Mouse (Mus musculus) gastrocnemius, postnatal 25 days (tissue): ENCODE data around the gene Tekt4. TPM values are rescaled to one million over a fixed set of nuclear protein-coding genes. Genes with fewer than 3 reads are reported as not detected.

Experiments
- DNase-seq: peaks from one replicate; pipeline ENCODE4 v3.0.0; 2022
- total RNA-seq, 2 experiments: library from RNA; stranded (reverse); gene quantifications; 1 replicate in 1 of 2; 2 replicates in 1 of 2; pipeline ENCODE4 v1.2.3; 2021

Tekt4 gene
- total RNA-seq, 2 experiments from 2014 or later: not detected

DNA sequence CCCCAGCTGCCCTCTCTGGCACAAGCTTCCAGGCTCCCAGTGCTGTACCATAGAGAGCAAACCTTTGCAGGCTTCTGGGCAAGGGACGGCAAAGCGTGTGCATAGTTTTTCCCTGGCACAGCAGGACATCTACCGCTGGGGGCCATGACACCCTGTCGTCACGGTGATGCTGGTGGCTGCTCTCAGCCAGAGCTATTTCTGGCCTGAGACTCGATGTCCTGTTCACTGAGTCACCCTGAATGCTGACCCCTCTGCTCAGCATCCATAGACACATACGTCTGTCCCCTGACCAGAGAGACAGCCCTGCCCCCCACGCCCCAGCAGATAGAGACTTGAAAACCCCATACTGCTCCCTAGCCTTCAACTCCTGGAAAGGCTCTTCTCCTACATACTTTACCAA lies 25.7 kb downstream of the Tekt4 start:
- DNase-seq: no peak

DNA sequence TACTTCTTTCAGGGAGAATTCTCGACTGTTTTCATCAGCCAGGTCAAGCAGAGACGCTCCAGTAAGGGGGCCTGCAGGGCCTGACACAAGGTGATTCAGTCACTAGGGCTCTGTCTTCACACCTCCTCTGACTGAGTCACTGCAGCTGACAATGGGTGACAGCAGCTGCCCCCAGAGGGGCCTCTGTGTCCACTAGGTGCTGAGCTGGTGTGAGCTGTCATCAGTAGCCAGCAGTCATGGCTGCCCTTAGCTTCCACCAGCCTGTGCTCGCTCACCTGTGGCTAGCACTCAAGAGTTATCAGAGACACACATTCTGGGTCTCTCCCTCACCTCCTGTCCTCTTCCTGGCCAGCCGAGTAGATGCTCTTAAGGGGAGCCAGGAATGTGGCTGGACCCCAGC lies 26.4 kb downstream of the Tekt4 start:
- no peak for DNase-seq

DNA sequence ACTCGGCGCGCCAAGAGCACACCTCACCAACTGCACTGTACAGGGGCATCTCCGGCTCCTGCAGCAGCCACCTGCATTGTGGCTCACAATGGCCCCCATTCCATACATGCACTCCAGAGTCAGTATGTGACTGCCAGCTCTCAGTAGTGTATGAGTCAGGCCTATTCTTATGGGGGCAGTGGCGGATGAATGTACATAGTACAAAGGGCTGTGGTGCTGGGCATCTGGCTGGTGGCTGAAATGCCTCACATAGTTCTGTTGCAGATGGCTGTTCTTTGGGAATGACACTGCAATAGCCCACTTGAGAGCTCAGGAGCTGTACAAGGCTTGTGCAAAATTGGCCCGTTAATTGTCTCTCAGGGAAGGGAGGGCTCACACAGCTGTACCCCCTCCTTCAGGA lies 27.7 kb downstream of the Tekt4 start:
- DNase-seq: no peak

DNA sequence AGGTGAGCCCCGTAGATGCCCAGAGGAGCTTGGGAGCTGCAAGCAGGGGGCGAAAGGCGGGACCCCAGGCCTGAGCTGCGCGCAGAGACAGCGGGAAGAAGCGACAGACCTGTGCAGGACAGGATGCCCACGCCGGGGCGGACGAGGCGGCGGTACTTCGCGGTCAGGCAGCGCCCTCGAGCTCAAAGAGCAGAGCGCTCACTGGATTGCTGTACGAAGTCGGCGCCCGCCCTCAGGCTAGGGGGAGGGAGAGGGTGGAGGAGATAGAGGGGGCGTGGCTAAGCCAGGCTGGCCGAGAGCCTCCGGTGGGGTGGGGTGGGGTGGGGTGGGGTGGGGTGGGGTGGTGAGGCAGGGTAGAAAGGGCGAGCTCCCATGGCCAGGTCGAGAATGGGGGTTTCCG lies 42.6 kb downstream of the Tekt4 start, which contains the start of gene Sstr5:
Gene Sstr5, minus strand, starts transcription at position 276 of the 400 bp plus-strand sequence.
- no peak for DNase-seq

DNA sequence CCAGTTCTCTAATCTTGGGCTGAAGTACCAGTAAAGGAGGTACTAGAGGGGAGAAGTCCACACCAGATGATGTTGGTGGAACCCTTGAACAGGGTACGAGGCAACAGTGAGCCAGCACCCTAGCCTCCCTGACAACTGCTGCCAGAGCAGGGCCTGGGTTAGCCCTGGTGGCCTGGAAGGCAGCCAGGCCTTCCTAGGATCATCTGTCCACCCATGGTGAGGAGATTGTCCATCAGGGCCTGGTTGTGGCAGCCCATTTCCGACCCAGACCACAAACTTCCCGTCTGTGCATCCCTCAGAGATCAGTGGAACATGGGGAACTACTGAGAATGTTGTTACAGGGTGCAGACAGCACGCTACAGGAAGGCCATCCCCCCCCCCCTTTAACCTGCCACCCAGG lies 48.2 kb downstream of the Tekt4 start:
- DNase-seq: no peak

DNA sequence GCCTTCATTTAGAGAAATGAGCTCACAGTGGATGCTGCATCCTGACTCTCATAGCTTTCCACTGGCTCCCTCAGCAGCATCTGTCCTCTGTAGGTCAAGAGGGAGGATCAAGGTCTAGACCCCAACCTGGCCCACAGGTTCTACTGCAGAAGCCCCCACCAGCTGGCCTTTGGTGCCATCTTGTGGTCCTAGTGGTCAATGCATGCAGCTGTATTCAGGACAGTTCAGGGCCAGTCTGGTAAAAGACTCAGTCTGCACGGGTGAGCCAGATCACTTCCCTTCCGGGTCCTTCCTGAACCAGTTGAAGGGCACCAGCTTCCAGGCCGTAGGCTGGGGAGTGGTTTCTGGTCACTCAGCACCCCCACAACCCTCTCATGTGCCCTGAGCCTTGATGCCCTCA lies 53.4 kb downstream of the Tekt4 start:
- no peak for DNase-seq

DNA sequence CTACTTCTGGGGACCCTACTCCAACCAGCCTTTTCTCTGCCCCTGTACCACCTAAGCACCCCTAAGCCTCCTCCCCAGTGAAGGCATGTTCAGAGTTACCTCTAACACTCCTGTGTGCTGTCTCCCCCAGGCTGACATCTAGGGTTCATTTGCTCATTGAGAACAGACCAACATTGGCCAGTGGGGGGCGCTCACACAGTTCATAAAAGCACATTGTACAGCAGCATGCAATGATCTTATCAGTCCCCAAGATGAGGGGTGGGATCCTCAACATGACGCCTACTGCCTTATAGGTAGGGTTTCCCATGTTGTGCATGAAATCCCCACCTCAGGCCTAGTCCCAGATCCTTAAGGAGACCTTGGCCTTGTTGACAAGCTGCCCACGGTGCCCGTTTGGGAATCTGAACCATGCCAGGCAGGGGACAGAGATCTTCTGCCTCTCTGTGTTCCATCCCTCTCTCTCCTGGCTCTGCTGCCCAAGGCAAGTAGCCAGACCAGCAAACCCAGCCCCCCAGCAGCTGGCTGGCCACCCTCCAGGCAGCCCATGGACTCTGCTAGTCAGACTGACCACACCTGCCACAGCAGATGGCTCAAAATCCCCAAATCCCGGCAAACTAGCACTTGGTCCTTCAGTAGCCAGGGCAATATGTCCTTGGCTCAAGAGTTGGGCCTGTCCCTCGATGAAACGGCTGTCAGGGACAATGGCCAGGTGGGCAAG lies 54.6 kb downstream of the Tekt4 start:
- peak; percentile 56 for DNase-seq

DNA sequence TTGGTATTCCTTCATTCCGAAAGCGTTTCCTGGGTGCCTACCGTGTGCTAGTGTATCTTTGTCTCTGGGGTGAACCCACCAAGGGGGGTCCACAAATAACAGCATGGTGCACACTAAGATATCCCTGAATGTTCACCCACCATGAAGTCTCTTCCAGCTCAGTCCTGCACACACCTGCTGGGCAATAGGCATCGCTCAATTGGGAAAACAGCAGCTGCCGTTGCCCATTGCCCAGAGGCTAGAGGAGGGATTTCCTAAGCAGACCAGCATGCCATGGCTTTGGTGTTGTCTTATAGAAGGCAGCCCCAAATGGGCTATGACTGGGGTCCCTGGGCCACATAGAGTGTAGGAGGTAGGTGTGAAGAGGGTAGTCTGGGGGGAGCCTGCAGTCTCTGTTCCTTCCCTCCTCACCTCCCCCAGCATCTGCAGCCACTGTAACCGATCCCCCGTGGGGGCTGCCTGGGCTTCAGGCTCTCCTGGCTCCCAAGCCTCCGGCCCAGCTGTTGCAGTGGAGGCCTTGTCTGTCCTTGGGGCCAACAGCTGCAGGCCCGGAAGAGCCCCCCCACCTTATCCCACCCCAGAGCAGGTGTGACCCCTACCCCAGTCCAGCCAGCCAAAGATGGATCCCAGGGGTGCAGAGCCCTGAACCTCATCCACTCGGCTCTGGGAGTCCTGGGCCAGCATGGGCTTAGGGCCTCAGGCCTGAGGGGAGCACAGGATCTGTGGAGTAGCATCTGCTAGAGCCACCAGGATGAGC lies 55.8 kb downstream of the Tekt4 start:
- DNase-seq: peak; percentile 31

DNA sequence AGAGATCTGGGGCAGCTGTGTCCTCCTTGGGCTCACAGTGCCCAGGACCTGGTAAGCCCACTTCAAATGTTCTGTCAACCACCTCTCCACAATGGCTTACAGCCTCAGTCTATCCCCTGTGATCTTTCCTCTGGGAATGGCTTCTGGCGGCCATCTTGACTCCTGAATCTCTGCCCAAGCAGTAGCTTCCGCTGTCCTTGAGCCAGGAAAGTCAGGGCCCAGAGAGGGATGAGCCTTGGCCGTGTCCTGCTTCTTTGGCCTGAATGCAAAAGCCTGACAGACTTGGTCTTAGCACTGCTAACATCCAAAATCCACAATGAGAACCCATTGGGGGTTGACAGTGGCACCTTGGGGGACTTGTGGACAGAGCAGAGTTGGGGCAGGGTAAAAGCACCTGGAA lies 57.5 kb downstream of the Tekt4 start:
- no peak for DNase-seq

DNA sequence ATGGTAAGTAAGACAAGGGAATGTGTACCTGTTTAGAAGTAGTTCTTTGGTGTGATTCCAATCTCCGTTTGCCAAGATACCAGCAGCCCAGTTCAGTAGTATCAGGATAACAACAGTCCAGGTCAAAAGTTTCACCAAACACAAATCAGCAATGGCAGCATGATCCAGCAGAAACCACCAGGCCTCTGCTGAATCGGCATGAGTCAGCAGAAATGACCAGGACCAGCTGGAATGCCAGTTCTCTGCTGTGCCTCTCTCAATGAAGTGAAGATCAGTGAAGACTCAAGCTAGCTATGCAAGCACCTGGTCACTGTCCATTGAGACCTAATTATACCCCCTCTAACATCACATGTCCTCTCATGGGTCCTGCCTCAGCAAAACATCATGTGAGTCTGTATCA lies 59.6 kb downstream of the Tekt4 start:
- no peak for DNase-seq

DNA sequence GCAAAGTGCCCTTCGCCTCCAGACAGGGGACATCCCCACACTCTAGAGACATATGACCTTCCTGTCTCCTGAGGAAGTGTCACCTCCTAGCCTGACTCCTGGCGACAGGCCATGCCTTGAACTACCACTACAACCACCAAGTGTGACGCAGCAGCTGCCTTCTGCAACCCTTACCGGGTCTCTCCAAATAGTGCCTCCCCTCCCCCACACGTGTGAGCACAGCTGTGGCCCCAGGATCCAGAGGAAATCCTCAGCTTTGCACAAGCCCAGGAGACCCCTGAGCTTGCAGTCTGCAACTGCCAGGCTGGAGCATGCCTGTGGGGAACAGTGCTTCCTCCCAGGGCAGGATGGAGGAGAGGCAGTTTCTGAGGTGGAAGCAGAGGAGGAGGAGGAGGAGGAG lies 61.9 kb downstream of the Tekt4 start:
- no peak for DNase-seq

DNA sequence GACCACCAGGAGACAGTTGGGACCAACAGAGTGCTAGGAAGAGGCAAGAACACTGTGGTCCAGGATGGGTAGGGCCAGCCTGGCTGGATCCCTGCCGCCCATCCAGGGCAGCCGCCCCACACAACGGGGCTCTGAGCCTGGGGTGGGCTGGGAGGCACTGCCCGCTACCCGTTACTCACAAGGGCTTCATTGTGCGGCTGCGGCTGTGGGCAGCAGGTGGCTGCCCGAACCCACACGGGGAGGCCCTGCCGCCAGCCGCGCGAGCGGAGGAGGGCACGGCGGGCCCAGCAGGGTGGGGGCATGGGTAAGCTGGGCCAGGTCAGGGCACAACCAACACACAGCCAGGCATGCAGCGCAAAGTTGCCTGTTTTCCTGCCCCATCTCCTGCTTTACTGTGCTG lies 63.7 kb downstream of the Tekt4 start:
- no peak for DNase-seq

DNA sequence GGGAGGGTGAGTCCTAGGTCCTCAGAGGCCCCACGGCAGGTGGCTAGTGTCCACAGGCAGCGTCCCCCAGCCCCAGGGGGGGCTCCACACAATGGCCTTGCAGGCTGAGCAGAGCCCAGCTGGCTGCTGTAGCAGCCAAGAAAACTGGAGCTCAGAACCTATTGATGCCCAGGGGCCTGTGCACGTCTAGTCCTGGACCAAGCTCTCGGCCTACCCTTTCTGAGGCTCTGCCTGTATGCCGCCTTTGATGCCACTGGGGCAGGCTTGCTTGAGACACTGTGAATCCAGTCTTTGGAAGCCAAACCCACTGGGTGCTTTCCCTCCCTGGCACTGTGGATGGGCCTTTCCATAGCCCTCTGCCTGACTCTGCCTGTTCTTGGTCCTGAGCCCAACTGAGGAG lies 65.1 kb downstream of the Tekt4 start:
- no peak for DNase-seq

DNA sequence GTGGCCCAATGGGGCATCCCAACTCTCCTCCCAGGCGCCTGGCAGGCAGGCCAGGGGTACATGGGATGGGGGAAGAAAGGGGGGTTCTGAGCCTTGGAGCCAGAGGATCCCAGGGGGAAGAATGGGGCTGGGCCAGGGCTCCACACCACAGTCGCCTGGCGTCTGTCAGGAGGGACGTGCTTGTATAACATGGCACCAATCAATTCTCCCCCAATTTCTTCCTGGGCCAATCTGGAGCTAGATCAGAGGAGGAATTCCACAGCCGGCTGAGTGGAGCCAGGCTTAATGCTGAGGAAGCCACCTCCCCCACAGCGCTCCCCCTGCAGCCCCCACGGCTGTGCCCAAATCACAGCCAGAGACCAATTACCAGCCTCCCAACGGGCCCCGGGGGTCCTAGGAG lies 66.1 kb downstream of the Tekt4 start:
- DNase-seq: no peak

DNA sequence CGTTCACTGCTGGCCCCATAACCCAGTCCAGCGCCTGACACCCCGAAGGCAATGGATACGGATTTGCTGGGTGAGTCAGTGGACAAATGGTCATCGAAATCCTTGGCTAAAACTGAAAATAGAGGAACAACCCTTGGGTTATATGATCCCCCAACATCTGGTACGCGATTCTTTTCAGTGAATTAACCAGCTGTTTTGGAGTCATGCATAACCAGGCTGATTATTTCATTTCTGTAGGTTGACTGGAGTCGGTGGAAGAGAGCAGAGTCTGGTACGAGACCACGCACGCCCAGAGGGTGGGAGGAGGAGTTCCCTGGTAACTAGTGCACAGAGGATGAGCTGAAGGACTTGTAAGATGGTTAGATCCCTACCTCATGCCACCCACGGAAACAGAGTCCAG lies 67.7 kb downstream of the Tekt4 start:
- no peak for DNase-seq

Other genes with a start within 250 kb of the Tekt4 start
- gene Gnptg, start 214.5 kb upstream of the Tekt4 start, total RNA-seq: 10 to 100 TPM; 12.9 to 15.9 TPM
- 10 to 100 TPM; 17.2 to 18.1 TPM for gene Tsr3, start 214.4 kb upstream of the Tekt4 start, total RNA-seq
- not detected for gene Baiap3, start 198.3 kb upstream of the Tekt4 start, total RNA-seq
- gene Ube2i, start 180.0 kb upstream of the Tekt4 start, total RNA-seq: 10 to 100 TPM; 59.1 to 62.2 TPM
- 1 to 10 TPM in 1 of 2 experiments, under 1 TPM in 1; 0.59 to 1.2 TPM for gene Prss34, start 156.2 kb upstream of the Tekt4 start, total RNA-seq
- gene Prss28, start 146.0 kb upstream of the Tekt4 start, total RNA-seq: not detected
- gene Prss29, start 136.0 kb upstream of the Tekt4 start, total RNA-seq: not detected
- 1 to 10 TPM; 1.3 to 3.1 TPM for gene Tpsab1, start 109.1 kb upstream of the Tekt4 start, total RNA-seq
- gene Tpsb2, start 88.3 kb upstream of the Tekt4 start, total RNA-seq: 1 to 10 TPM; 3.4 to 7.6 TPM
- not detected for gene Tpsg1, start 85.3 kb upstream of the Tekt4 start, total RNA-seq
- 1 to 10 TPM; 1.5 to 1.6 TPM for gene Cacna1h, start 20.8 kb upstream of the Tekt4 start, total RNA-seq
- gene Sstr5, start 42.7 kb downstream of the Tekt4 start, total RNA-seq: not detected
- gene Sox8, start 116.1 kb downstream of the Tekt4 start, total RNA-seq: 1 to 10 TPM; 1.4 to 2.3 TPM
- 10 to 100 TPM; 11.6 to 16.6 TPM for gene Lmf1, start 124.5 kb downstream of the Tekt4 start, total RNA-seq